Mouse (Mus musculus) embryonic facial prominence, embryonic 13.5 days (tissue): ENCODE measurements around the gene Fank1. TPM values are rescaled to one million over a fixed set of nuclear protein-coding genes. Genes with fewer than 3 reads are reported as not detected.
"Not testable (repeated sequence)": the region's sequence is repeated elsewhere in the genome, so short reads cannot be mapped to it uniquely, and the experiment has no call there.

Experiments
- ATAC-seq: fragments of 200-750 bp; cut with Nextera tagmentation; 2 replicates; pipeline ENCODE4 v1.8.0; 2017; ENCODE audit warnings: low read depth; ENCODE audit not compliant: insufficient number of reproducible peaks, insufficient read depth, low FRiP score, low TSS enrichment
- H3K27ac ChIP-seq: fragments of 300-500 bp; sonication (generic); 2 replicates; pipeline ENCODE4 v1.5.1; 2015; ENCODE audit warnings: moderate library complexity, mild to moderate bottlenecking, inconsistent platforms
- H3K27me3 ChIP-seq: fragments of 300-500 bp; sonication (generic); 2 replicates; pipeline ENCODE4 v1.6.1; 2015; ENCODE audit warnings: mild to moderate bottlenecking, inconsistent platforms
- H3K36me3 ChIP-seq: fragments of 300-500 bp; sonication (generic); 2 replicates; pipeline ENCODE4 v1.6.1; 2015; ENCODE audit warnings: mild to moderate bottlenecking, inconsistent platforms
- H3K4me1 ChIP-seq: fragments of 300-500 bp; sonication (generic); 2 replicates; pipeline ENCODE4 v1.6.1; 2015; ENCODE audit warnings: inconsistent platforms
- H3K4me2 ChIP-seq: fragments of 300-500 bp; sonication (generic); 2 replicates; pipeline ENCODE4 v1.6.1; 2015; ENCODE audit warnings: moderate library complexity, mild to moderate bottlenecking, inconsistent platforms
- H3K4me3 ChIP-seq: fragments of 300-500 bp; sonication (generic); 2 replicates; pipeline ENCODE4 v1.5.1; 2015; ENCODE audit warnings: mild to moderate bottlenecking, inconsistent platforms
- H3K9ac ChIP-seq: fragments of 300-500 bp; sonication (generic); 2 replicates; pipeline ENCODE4 v1.6.1; 2015; ENCODE audit warnings: mild to moderate bottlenecking, inconsistent platforms
- H3K9me3 ChIP-seq: fragments of 300-500 bp; sonication (generic); 2 replicates; pipeline ENCODE4 v1.6.1; 2016; ENCODE audit warnings: inconsistent platforms
- WGBS: fragments of 180-500 bp; shearing (Covaris S2); methylation state at CpG from one replicate; pipeline ENCODE4 v1.1.7; 2015; ENCODE audit warnings: mixed read lengths; 5-methylcytosine and 5-hydroxymethylcytosine counted together
- polyA plus RNA-seq: library from polyadenylated mRNA; unstranded; fragments of >200 nt; fragmentation: Nextera tagmentation; extraction: Ambion mirVana; gene quantifications from 2 replicates; pipeline ENCODE4 v1.2.1, GENCODE M21; 2015

Fank1 gene
- polyA plus RNA-seq, 1 experiment from 2014 or later, result 0.20 TPM

DNA sequence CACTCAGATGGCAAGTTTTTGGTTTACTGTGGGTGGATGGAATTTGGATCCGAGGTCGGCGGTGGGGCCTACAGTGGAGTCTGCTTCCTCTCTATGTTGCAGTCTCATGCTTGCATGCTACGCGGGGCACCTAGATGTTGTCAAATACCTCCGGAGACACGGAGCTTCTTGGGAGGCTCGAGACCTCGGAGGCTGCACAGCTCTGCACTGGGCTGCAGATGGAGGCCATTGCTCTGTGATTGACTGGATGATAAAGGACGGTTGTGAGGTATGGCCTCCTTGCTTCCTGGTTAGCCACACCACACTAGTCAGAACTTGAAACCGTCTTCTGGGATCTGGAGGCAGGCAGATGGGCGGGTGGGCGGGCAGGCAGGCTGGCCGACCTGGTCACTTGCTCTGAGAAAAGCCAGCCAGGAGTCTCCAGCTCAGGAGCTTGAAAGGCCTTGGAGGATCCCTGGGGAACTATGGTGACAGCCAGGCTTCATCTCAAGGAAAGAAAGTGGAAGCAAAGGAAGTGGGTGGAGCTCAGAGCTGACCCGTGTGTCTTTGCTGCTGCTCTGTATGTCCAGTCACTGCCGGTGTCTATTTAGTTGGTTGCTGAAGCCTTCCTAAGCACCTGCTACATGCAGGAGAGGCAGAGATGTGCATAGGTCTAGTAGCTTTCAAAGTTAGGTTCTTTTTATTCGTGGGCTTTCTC, 100.1 kb downstream of the Fank1 start:
- Histone ChIP-seq H3K9ac (no peak overlapping the region), H3K27ac (no peak overlapping the region), H3K4me3 (no peak overlapping the region), H3K4me1 (peaks cover 7% of the 10 kb centered on the region), H3K4me2 (no peak overlapping the region), H3K36me3 (no peaks in the 10 kb centered on the region), H3K9me3 (no peaks in the 10 kb centered on the region), H3K27me3 (no peaks in the 10 kb centered on the region)
- WGBS, result 69% methylated on average over 17 of the region's 17 CpGs
- no peak for ATAC-seq

DNA sequence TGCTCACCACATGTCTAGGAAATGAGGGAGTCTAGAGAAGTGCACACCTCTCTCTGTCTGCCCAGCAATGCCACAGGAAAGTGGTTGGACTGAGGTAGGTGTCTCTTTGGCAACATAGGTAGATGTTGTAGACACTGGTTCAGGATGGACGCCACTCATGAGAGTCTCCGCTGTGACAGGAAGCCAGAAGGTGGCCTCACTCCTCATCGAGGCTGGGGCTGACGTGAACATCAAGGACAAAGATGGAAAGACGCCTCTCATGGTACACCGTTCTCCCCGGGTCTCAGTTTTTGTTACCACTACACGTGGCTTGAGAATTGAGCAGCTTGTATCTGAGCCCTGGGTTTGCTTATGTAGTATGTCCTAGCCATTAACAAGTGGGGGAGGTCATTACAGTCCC, 103.1 kb downstream of the Fank1 start:
- H3K4me3 ChIP-seq, result no peak overlapping the region
- no peak overlapping the region for H3K9ac ChIP-seq
- H3K27ac ChIP-seq, result no peak overlapping the region
- no peak overlapping the region for H3K4me2 ChIP-seq
- ATAC-seq, result no peak
- WGBS, result 93% methylated on average over 8 of the region's 8 CpGs
- no peaks in the 10 kb centered on the region for H3K9me3 ChIP-seq
- no peaks in the 10 kb centered on the region for H3K27me3 ChIP-seq
- H3K36me3 ChIP-seq, result no peaks in the 10 kb centered on the region
- H3K4me1 ChIP-seq, result peaks cover 7% of the 10 kb centered on the region

DNA sequence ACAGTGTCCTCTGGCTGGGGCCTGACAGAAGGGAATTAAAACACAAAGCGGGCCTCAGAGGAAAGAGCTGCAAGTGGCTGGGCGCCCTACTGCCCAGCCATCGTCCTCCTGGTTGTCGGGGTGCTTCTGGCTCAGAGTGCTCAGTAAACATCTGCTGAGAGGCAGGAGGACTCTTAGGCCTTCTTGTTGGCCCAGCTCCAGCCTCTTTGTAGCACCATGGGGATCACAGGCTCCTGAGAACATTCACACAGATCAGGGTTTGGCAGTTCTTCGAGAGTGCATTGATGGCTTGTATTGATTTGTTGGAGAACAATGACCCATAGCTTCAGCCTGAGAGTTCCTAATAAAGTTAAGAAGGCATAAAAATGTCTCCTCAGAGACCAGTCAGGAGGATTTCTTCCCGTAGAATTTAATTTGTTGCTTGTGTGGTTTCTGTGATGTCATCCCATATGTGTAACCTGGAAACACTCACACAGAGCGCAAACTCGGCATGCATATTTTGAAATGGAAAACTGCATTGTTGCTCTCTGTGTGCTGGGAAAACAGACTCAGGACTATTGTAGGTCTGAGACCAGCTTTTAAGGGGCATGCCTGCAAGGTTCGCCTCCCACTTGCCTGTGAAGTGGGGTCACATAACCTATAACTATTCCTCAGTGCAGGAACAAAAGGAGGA, 108.2 kb downstream of the Fank1 start:
- not testable (repeated sequence) for H3K36me3 ChIP-seq, H3K9me3 ChIP-seq, H3K4me2 ChIP-seq, H3K9ac ChIP-seq, H3K27me3 ChIP-seq, ATAC-seq, H3K4me3 ChIP-seq
- WGBS, result 69% methylated on average over 5 of the region's 9 CpGs
- Histone ChIP-seq H3K4me1 (peaks cover 10% of the 10 kb centered on the region), H3K27ac (0 out of 2 replicates have a peak overlapping the region, but pooled peaks have one; percentile 44)

DNA sequence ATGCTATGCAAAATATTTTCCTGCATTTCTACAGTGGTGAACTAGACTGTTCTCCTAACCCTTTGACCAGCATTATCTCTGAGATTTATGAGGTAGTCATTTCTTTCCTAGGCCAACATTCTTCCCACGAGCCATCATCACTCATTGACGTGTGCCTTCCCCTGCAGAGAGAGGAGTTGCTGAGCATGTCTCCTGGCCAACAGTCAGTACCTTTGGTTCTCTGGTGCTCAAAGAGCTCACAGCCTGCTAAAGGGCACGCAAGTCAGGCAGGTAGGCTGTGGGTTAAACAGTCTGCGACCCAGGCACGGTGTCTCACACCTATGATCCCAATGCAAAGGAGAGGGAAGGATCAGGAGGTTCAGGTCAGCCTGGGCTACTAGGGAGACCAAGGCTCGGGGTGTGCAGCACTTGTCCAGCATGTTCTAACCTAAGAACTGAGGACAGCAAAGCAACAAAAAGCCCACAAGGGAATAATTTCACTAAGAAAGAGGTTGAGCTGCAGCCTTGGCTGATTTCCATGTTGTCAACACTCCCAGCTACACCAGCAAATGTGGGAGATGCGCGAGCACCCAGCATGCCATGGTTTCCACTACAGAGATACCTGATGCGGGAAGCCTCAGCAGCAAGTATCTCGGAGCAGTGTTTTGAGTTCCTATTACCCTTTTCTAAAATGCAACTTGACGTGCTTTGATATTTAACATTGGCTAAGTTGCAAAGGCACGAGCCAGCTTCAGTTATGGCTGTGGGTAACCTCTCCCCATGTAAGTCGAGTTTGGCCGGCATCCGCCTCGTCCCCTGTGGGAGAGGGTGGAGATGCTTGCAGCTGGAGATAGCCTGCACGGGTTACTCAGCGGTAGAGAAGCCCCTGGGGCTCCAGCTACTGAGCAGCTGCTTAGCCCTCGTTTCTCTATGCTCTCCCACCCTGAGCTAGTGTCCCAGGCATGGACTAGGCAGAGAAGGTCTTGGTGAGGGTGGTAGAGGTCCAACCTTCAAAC, 112.6 kb downstream of the Fank1 start:
- Histone ChIP-seq H3K27ac (no peak overlapping the region), H3K4me3 (no peak overlapping the region), H3K36me3 (no peaks in the 10 kb centered on the region), H3K4me1 (0 out of 2 replicates have a peak, but pooled peaks cover 3% of the 10 kb centered on the region), H3K27me3 (no peaks in the 10 kb centered on the region), H3K9ac (no peak overlapping the region), H3K4me2 (no peak overlapping the region), H3K9me3 (no peaks in the 10 kb centered on the region)
- WGBS, result 77% methylated on average over 19 of the region's 19 CpGs
- no peak for ATAC-seq

DNA sequence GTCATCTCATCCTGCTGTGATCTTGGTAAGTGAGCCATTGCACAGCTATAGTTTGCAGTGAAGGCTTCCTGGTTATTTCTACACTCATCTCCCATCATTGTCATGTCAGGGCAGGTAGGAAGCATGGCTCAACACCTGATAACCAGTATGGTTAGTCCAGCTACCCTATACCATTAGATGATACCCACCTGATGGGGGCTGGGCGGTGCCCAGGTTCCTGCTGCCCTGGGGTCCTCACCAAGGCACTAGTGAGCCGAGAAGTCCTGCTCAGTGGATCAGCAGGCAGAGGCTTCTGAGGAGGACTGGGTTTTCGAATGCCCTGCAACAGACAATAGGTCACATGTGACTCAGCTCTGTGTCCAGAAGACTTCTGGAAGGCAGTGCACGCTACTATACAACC, 113.3 kb downstream of the Fank1 start:
- no peaks in the 10 kb centered on the region for H3K36me3 ChIP-seq
- WGBS, result 91% methylated on average over 4 of the region's 4 CpGs
- no peak overlapping the region for H3K27ac ChIP-seq
- H3K9me3 ChIP-seq, result no peaks in the 10 kb centered on the region
- no peak overlapping the region for H3K9ac ChIP-seq
- no peaks in the 10 kb centered on the region for H3K27me3 ChIP-seq
- H3K4me2 ChIP-seq, result no peak overlapping the region
- no peak overlapping the region for H3K4me3 ChIP-seq
- ATAC-seq, result no peak
- 0 out of 2 replicates have a peak, but pooled peaks cover 3% of the 10 kb centered on the region for H3K4me1 ChIP-seq

DNA sequence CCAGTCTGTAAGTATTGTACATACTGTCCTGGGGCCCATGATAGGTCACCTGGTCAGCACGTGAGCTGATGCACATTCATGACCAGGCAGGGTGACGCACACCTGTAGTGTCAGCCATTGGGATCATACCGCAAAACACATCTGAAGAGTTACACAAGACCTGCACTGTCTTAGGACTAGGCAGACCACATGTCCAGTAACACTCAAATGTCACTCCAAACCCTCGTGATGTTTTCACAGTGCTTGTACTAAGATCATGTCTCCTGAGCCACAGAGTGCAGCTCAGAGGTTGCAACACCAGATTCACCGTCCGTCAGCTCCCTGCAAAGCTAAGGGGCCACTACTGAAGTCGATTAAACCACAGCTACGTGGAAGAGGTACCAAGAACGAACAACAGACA, 114.6 kb downstream of the Fank1 start:
- no peaks in the 10 kb centered on the region for H3K27me3 ChIP-seq
- WGBS, result 86% methylated on average over 9 of the region's 9 CpGs
- no peak overlapping the region for H3K4me2 ChIP-seq
- no peaks in the 10 kb centered on the region for H3K9me3 ChIP-seq
- H3K36me3 ChIP-seq, result no peaks in the 10 kb centered on the region
- 0 out of 2 replicates have a peak, but pooled peaks cover 3% of the 10 kb centered on the region for H3K4me1 ChIP-seq
- no peak overlapping the region for H3K9ac ChIP-seq
- H3K27ac ChIP-seq, result no peak overlapping the region
- no peak for ATAC-seq
- H3K4me3 ChIP-seq, result no peak overlapping the region

DNA sequence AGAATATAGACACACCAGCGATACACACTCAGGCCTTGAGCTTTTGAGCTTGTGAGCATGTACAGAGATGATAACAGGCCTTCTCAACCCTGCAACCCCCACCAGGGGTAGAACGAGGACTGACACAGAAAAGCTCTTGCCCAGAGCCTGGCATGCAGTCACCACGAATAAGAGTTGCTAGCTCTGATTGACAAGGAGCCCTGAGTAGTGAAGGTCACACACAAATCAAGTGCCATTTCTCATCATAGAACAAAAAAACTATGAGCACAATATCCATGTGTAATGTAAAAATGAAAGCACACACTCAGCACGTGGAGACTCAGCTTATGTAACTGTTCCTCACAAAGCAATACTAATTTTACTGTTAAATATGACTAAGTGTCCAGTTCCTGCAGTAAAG, 115.1 kb downstream of the Fank1 start:
- H3K27ac ChIP-seq, result no peak overlapping the region
- 73% methylated on average over 4 of the region's 4 CpGs for WGBS
- ATAC-seq, result no peak
- no peaks in the 10 kb centered on the region for H3K27me3 ChIP-seq
- H3K4me2 ChIP-seq, result no peak overlapping the region
- no peak overlapping the region for H3K4me3 ChIP-seq
- no peaks in the 10 kb centered on the region for H3K36me3 ChIP-seq
- H3K9me3 ChIP-seq, result no peaks in the 10 kb centered on the region
- no peak overlapping the region for H3K9ac ChIP-seq
- 0 out of 2 replicates have a peak, but pooled peaks cover 3% of the 10 kb centered on the region for H3K4me1 ChIP-seq

DNA sequence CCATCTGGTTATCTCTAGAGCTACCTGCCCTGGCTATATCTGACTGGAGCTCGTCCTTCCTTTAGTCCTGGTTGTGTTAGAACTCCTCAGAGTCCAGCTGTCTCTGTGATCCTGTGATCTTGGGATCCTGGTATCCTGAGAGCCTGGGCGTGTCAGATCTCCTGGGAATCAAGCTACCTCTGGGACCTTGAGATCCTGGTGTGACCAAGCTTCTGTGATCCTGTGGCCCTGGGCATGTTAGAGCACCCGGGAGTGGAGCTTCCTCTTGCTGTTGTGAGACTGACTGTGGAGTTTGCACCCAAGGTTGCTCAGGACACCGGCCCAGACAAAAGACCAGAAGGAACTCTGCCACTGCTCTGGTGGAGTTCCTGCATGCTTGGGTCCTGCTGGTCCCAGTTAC, 122.7 kb downstream of the Fank1 start:
- H3K36me3 ChIP-seq, result no peaks in the 10 kb centered on the region
- no peak overlapping the region for H3K4me2 ChIP-seq
- H3K27ac ChIP-seq, result no peak overlapping the region
- WGBS, result 87% methylated on average over 4 of the region's 4 CpGs
- no peaks in the 10 kb centered on the region for H3K9me3 ChIP-seq
- H3K9ac ChIP-seq, result no peak overlapping the region
- no peaks in the 10 kb centered on the region for H3K4me1 ChIP-seq
- H3K4me3 ChIP-seq, result no peak overlapping the region
- H3K27me3 ChIP-seq, result no peaks in the 10 kb centered on the region
- ATAC-seq, result no peak

DNA sequence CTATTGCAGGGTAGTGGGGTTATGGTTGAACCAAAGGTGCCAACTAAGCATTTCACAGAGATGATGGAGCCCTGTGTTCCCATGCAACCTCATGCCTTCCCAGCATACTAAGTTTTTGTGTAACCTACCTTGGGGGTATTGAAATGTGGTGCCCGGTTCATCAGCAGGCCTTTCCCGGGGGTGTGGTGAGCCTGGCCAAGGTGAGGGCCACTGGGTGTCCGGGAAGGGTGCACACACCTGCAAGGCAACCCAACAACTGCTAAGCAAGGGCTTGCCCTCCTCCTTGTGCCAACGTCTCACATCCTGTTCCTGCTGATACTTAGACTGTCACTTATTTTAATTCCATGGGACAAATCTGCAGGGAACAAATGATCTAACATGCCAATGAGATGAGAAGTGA, 132.3 kb downstream of the Fank1 start:
- Histone ChIP-seq H3K27ac (no peak overlapping the region), H3K4me1 (no peaks in the 10 kb centered on the region), H3K4me3 (no peak overlapping the region), H3K36me3 (no peaks in the 10 kb centered on the region), H3K9ac (no peak overlapping the region), H3K27me3 (no peaks in the 10 kb centered on the region), H3K9me3 (peaks cover 6% of the 10 kb centered on the region), H3K4me2 (no peak overlapping the region)
- ATAC-seq, result no peak
- 89% methylated on average over 4 of the region's 4 CpGs for WGBS

DNA sequence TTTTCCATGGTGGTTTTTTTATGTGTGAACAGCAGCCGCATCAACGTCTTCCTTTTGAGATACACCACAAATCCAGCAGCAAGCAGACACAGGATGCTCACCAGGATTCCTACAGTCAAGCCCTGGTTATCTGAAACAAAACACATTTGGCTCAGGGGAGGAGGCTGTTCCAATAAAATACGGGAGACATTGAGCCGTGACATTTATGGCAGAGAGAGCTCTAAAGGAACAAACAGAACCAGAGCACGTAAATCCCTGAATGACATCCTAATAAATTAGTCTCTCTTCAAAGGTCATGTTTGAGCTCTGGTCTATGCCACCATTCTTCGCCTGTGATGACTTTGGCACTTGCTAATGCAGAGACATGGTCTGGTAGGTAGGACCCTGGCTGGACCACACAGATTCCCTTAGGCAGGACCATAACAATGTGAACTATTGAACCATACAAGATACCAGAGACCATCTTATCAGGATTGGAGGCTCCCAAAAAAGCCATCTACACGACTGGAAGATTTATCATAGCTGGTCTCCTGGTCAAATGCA, 133.2 kb downstream of the Fank1 start:
- ATAC-seq, result no peak
- H3K36me3 ChIP-seq, result no peaks in the 10 kb centered on the region
- H3K4me3 ChIP-seq, result no peak overlapping the region
- H3K27ac ChIP-seq, result no peak overlapping the region
- H3K4me1 ChIP-seq, result no peaks in the 10 kb centered on the region
- H3K27me3 ChIP-seq, result no peaks in the 10 kb centered on the region
- no peak overlapping the region for H3K9ac ChIP-seq
- peaks cover 8% of the 10 kb centered on the region for H3K9me3 ChIP-seq
- no peak overlapping the region for H3K4me2 ChIP-seq
- WGBS, result 80% methylated on average over 7 of the region's 7 CpGs

DNA sequence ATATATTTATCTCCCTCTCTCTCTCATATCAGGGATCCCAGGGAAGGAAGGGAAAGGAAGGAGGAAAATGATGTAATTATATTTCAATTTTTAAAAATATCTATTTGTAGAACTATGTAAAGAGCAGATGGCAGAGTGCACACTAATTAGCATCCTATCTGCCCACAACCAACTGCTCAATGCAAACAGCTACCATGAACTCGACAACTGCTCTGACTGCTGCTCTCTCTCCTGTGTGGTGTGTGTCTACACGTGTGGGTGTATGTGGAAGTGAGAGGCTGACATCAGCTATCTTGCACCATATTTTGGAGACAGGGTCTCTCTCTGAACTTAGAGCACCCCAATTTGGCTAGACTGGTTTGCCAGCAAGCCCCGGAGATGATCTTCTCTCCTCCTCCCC, 135.2 kb downstream of the Fank1 start:
- H3K36me3 ChIP-seq, result no peaks in the 10 kb centered on the region
- no peak for ATAC-seq
- no peak overlapping the region for H3K27ac ChIP-seq
- H3K27me3 ChIP-seq, result no peaks in the 10 kb centered on the region
- no peaks in the 10 kb centered on the region for H3K4me1 ChIP-seq
- WGBS, result 88% methylated on average over 3 of the region's 3 CpGs
- 0 out of 2 replicates have a peak, but pooled peaks cover 2% of the 10 kb centered on the region for H3K9me3 ChIP-seq
- H3K4me2 ChIP-seq, result no peak overlapping the region
- no peak overlapping the region for H3K4me3 ChIP-seq
- H3K9ac ChIP-seq, result no peak overlapping the region
